Mouse (Mus musculus) testis, postnatal 10 days (tissue): ENCODE measurements around the gene Rhog.
"Not testable (repeated sequence)": the region's sequence is repeated elsewhere in the genome, so short reads cannot be mapped to it uniquely, and the experiment has no call there.

Experiments used
- DNase-seq: peaks from one replicate; pipeline ENCODE4 v3.0.0; 2021; ENCODE audit warnings: low spot score

Gene Rhog

GRCm38 (mm10) chr7:102255954-102256353 is at the start of gene Rhog:
Rhog (minus strand) TSS chr7:102256054.
- no peak for DNase-seq

- no peak for DNase-seq
Observed at GRCm38 (mm10) chr7:102305596-102305995, 49.7 kb upstream of the Rhog start.

GRCm38 (mm10) chr7:102302471-102302870 is 46.6 kb upstream of the Rhog start:
- no peak for DNase-seq

- no peak for DNase-seq
Observed at GRCm38 (mm10) chr7:102300761-102301160, 44.9 kb upstream of the Rhog start.

- no peak for DNase-seq
Observed at GRCm38 (mm10) chr7:102293234-102293633, 37.4 kb upstream of the Rhog start.

GRCm38 (mm10) chr7:102292228-102292627 is 36.4 kb upstream of the Rhog start:
- DNase-seq, result no peak

- no peak for DNase-seq
Observed at GRCm38 (mm10) chr7:102289466-102289865, 33.6 kb upstream of the Rhog start.

GRCm38 (mm10) chr7:102282261-102282660 is 26.4 kb upstream of the Rhog start:
- peak; percentile 49 for DNase-seq

GRCm38 (mm10) chr7:102281403-102281802 is 25.5 kb upstream of the Rhog start:
- no peak for DNase-seq

- no peak for DNase-seq
Observed at GRCm38 (mm10) chr7:102272422-102272948, 16.6 kb upstream of the Rhog start.

GRCm38 (mm10) chr7:102268395-102268748 is 12.5 kb upstream of the Rhog start:
- no peak for DNase-seq

- peak; percentile 78 for DNase-seq
Observed at GRCm38 (mm10) chr7:102267601-102268394, 11.9 kb upstream of the Rhog start, which contains the start of gene Stim1. Stim1 (plus strand) TSS chr7:102267806.

GRCm38 (mm10) chr7:102267113-102267579 is 11.3 kb upstream of the Rhog start:
- DNase-seq, result peak; percentile 98

- DNase-seq, result no peak
Observed at GRCm38 (mm10) chr7:102266401-102267042, 10.7 kb upstream of the Rhog start.

- not testable (repeated sequence) for DNase-seq
Observed at GRCm38 (mm10) chr7:102266021-102266400, 10.2 kb upstream of the Rhog start.

GRCm38 (mm10) chr7:102263020-102263419 is 7.2 kb upstream of the Rhog start:
- no peak for DNase-seq

- no peak for DNase-seq
Observed at GRCm38 (mm10) chr7:102260518-102260917, 4.7 kb upstream of the Rhog start.

GRCm38 (mm10) chr7:102259716-102260479 is 4.0 kb upstream of the Rhog start:
- DNase-seq, result no peak

GRCm38 (mm10) chr7:102258753-102259152 is 2.9 kb upstream of the Rhog start:
- DNase-seq, result no peak

- peak; percentile 91 for DNase-seq
Observed at GRCm38 (mm10) chr7:102258189-102258588, 2.3 kb upstream of the Rhog start.

- DNase-seq, result no peak
Observed at GRCm38 (mm10) chr7:102256636-102257035, 782 bp upstream of the Rhog start.

GRCm38 (mm10) chr7:102253631-102254030 is 2.2 kb downstream of the Rhog start:
- DNase-seq, result no peak
